Mouse (Mus musculus) C2C12 (cell line): ENCODE measurements around the gene Npw.

Experiments
- FOSL1 ChIP-seq: IDR thresholded peaks from one replicate; pipeline ENCODE4 v1.8.0; 2011; ENCODE audit warnings: mild to moderate bottlenecking, low read length; ENCODE audit not compliant: poor library complexity, insufficient read depth, severe bottlenecking
- MYOD1 ChIP-seq: IDR thresholded peaks from one replicate; pipeline ENCODE4 v1.6.1; 2011; ENCODE audit warnings: low read depth; ENCODE audit not compliant: control insufficient read depth, insufficient read length

- TF ChIP-seq FOSL1: no peak
- no peak for TF ChIP-seq MYOD1
Measured at GRCm38 (mm10) chr17:24689251-24690081, 31.2 kb upstream of the Npw start, which contains the start of gene Syngr3.
